Comparison of ENCODE assay signal across 19 mouse cellular contexts in the genomic region with DNA sequence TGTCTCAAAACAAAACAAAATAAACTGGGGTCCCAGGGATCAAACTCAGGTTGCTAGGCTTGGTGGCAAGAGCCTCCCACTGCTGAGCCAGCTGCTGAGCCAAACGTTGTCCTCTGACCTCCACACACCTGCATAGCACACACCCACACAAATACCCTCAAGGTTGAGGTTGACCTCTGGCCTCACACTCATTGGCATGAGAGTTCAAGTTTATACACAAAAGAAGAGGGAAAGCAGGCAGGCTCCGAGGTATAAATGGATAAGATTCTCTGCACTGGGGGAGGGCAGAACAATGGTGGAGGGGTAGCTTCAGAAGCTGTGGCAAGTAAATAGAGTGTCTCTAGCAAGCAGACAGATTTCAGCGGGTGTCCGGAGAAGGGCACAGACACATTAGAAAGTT. TPM values are rescaled to one million over a fixed set of nuclear protein-coding genes. Genes with fewer than 3 reads are reported as not detected.
DNase-seq lines count a peak whose midpoint lies in the region; ATAC-seq and TF ChIP-seq lines count a peak whose summit lies in the region.
"Had no signal": no experiment of that assay in that cellular context is flagged by ENCODE, and none has a peak within 500 bp of the region (broad histone marks: within the 10 kb centered on the region; RNA-seq: fewer than 3 reads in every experiment).

No protein-coding gene starts in this region.

- H3K27me3 ChIP-seq in E14TG2a.4 (ENCODE audit: insufficient read depth, low read length) = peaks cover 14% of the 10 kb centered on the region; the same call in 1 of the 2 replicates
- H3K27me3 ChIP-seq in intestine, embryonic 16.5 days (replicated peaks; ENCODE audit: control insufficient read depth, insufficient read depth, low read length) = no peaks in the 10 kb centered on the region
- no peaks in the 10 kb centered on the region for H3K27me3 ChIP-seq in kidney, embryonic 16.5 days (ENCODE audit: insufficient read depth, low read length)
- H3K27me3 ChIP-seq: embryonic facial prominence, embryonic 13.5 days; neural tube, embryonic 13.5 days had no signal

- H3K9ac ChIP-seq in intestine, embryonic 16.5 days (ENCODE audit: low read depth, low read length) = no peak overlapping the region
- H3K9ac ChIP-seq in kidney, embryonic 16.5 days (replicated peaks; ENCODE audit: low read length) = no peak overlapping the region
- H3K9ac ChIP-seq: embryonic facial prominence, embryonic 13.5 days; neural tube, embryonic 13.5 days had no signal

- peak; percentile 32 for ATAC-seq in intestine, embryonic 16.5 days
- ATAC-seq in kidney, embryonic 16.5 days (ENCODE audit: low FRiP score, low TSS enrichment) = no peak

- H3K4me3 ChIP-seq in E14TG2a.4 (replicated peaks; ENCODE audit: low read length) = peak overlapping the region; percentile 41
- no peak overlapping the region for H3K4me3 ChIP-seq in intestine, embryonic 16.5 days (ENCODE audit: low read length)
- H3K4me3 ChIP-seq in kidney, embryonic 16.5 days (ENCODE audit: low read length) = no peak overlapping the region
- H3K4me3 ChIP-seq: embryonic facial prominence, embryonic 13.5 days; neural tube, embryonic 13.5 days had no signal

- H3K36me3 ChIP-seq in E14TG2a.4 (ENCODE audit: insufficient read depth, low read length) = no peaks in the 10 kb centered on the region
- no peaks in the 10 kb centered on the region for H3K36me3 ChIP-seq in intestine, embryonic 16.5 days (ENCODE audit: control insufficient read depth, insufficient read depth, low read length)
- no peaks in the 10 kb centered on the region for H3K36me3 ChIP-seq in kidney, embryonic 16.5 days (ENCODE audit: insufficient read depth, low read length)
- H3K36me3 ChIP-seq: embryonic facial prominence, embryonic 13.5 days; neural tube, embryonic 13.5 days had no signal

- peak; percentile 6 for DNase-seq in embryo, embryonic 9.5 days (ENCODE audit: extremely low spot score)
- no peak for DNase-seq in embryo, embryonic 11 days
- no peak for DNase-seq in cerebellum, adult 9-11 months
- no peak for DNase-seq in layer of hippocampus, adult 11-12 months (ENCODE audit: low spot score)
- no peak for DNase-seq in gastrocnemius, postnatal 25 days
- DNase-seq: adrenal gland, postnatal 10 days; cerebellum, postnatal 14 days; thymus, postnatal 14 days had no signal

- peaks cover 6% of the 10 kb centered on the region; the same call in 1 of the 2 replicates for H3K9me3 ChIP-seq in E14TG2a.4 (ENCODE audit: low read length)
- no peaks in the 10 kb centered on the region for H3K9me3 ChIP-seq in intestine, embryonic 16.5 days (ENCODE audit: control insufficient read depth, low read length)
- no peaks in the 10 kb centered on the region for H3K9me3 ChIP-seq in kidney, embryonic 16.5 days (ENCODE audit: low read length)
- H3K9me3 ChIP-seq: embryonic facial prominence, embryonic 13.5 days had no signal

- H3K4me2 ChIP-seq in intestine, embryonic 16.5 days (ENCODE audit: low read depth, low read length) = peak overlapping the region; percentile 26
- no peak overlapping the region for H3K4me2 ChIP-seq in kidney, embryonic 16.5 days (replicated peaks; ENCODE audit: low read depth, low read length)
- H3K4me2 ChIP-seq: embryonic facial prominence, embryonic 13.5 days; neural tube, embryonic 13.5 days had no signal

- peaks cover 44% of the 10 kb centered on the region for H3K4me1 ChIP-seq in E14TG2a.4 (replicated peaks; ENCODE audit: low read depth, low read length)
- H3K4me1 ChIP-seq in intestine, embryonic 16.5 days (ENCODE audit: control insufficient read depth, insufficient read depth, low read length) = peaks cover 14% of the 10 kb centered on the region
- H3K4me1 ChIP-seq in kidney, embryonic 16.5 days (ENCODE audit: insufficient read depth, low read length) = peaks cover 14% of the 10 kb centered on the region

- WGBS in intestine, embryonic 16.5 days = 33% methylated on average over 4 of the region's 4 CpGs
- WGBS in kidney, embryonic 16.5 days = 23% methylated on average over 4 of the region's 4 CpGs

- TF ChIP-seq CTCF in E14TG2a.4 (conservative IDR thresholded peaks at IDR 0.05; ENCODE audit: low read length) = no peak

- peak overlapping the region; percentile 91 for H3K27ac ChIP-seq in intestine, embryonic 16.5 days (ENCODE audit: low read length)
- peak overlapping the region; percentile 76 for H3K27ac ChIP-seq in kidney, embryonic 16.5 days (ENCODE audit: low read length)
- H3K27ac ChIP-seq: embryonic facial prominence, embryonic 13.5 days; neural tube, embryonic 13.5 days had no signal

RNA-seq across cellular contexts. Expression of a gene that starts 1.1 kb away (rescaled TPM):
- 126 and 165 TPM in 2 replicates for polyA plus RNA-seq in intestine, embryonic 16.5 days (2015; fragmentation: Nextera tagmentation; extraction: Ambion mirVana)
- 11.2 and 13.3 TPM in 2 replicates for polyA plus RNA-seq in kidney, embryonic 16.5 days (2015; fragmentation: Nextera tagmentation; extraction: Ambion mirVana)
- total RNA-seq in gastrocnemius, postnatal 25 days (2021) = not detected
- total RNA-seq: adrenal gland, postnatal 10 days; gastrocnemius, postnatal 4 days; layer of hippocampus, postnatal 14 days; left cerebral cortex, postnatal 14 days; megakaryocyte, adult 5-6 weeks; monocyte, adult 5-6 weeks had no signal
- polyA plus RNA-seq: hindbrain, embryonic 11.5 days; neural tube, embryonic 13.5 days had no signal

RNA-seq across cellular contexts. Expression of a gene that starts 50.7 kb away (rescaled TPM):
- polyA plus RNA-seq in intestine, embryonic 16.5 days (2015; fragmentation: Nextera tagmentation; extraction: Ambion mirVana) = 41.4 and 45.0 TPM in 2 replicates
- polyA plus RNA-seq in kidney, embryonic 16.5 days (2015; fragmentation: Nextera tagmentation; extraction: Ambion mirVana) = 63.7 and 73.2 TPM in 2 replicates
- 1 to 10 TPM; 4.9 to 6.4 TPM for total RNA-seq in gastrocnemius, postnatal 25 days (2021)

RNA-seq across cellular contexts. Expression of a gene that starts 50.9 kb away (rescaled TPM):
- 21.1 and 22.5 TPM in 2 replicates for polyA plus RNA-seq in intestine, embryonic 16.5 days (2015; fragmentation: Nextera tagmentation; extraction: Ambion mirVana)
- 16.9 and 17.8 TPM in 2 replicates for polyA plus RNA-seq in kidney, embryonic 16.5 days (2015; fragmentation: Nextera tagmentation; extraction: Ambion mirVana)
- 1 to 10 TPM in 1 of 2 experiments, under 1 TPM in 1; 0.79 to 1.0 TPM for total RNA-seq in gastrocnemius, postnatal 25 days (2021)
